ENCODE assay signal across 7 mouse cellular contexts in genomic region chr9:55512027-55512543, GRCm38 (mm10). TPM values are rescaled to one million over a fixed set of nuclear protein-coding genes. Genes with fewer than 3 reads are reported as not detected.
A peak's percentile ranks its signal among the peaks of the same experiment; 100 is the strongest.
DNase-seq lines count a peak whose midpoint lies in the region; ATAC-seq lines count a peak whose summit lies in the region.

TSS of gene Etfa (minus strand) at chr9:55512243.

- H3K9me3 ChIP-seq in intestine, embryonic 15.5 days = no peaks in the 10 kb centered on the region
- H3K9me3 ChIP-seq in midbrain, embryonic 10.5 days (replicated peaks) = no peaks in the 10 kb centered on the region

- peak within 1 kb of the TSS; percentile 69 for H3K4me2 ChIP-seq in intestine, embryonic 15.5 days (replicated peaks)

- intact Hi-C loops in gastrocnemius, postnatal 36 days (cut with DNase I) = no loop called here
- intact Hi-C loops in left cerebral cortex, postnatal 25 days (cut with DNase I) = no loop called here

- peak; percentile 99 for ATAC-seq in intestine, embryonic 15.5 days

- peak within 1 kb of the TSS; percentile 91 for H3K27ac ChIP-seq in intestine, embryonic 15.5 days
- H3K27ac ChIP-seq in midbrain, embryonic 10.5 days (replicated peaks) = peak within 1 kb of the TSS; percentile 91

- no peaks in the 10 kb centered on the region for H3K36me3 ChIP-seq in intestine, embryonic 15.5 days
- no peaks in the 10 kb centered on the region for H3K36me3 ChIP-seq in midbrain, embryonic 10.5 days

- WGBS in intestine, embryonic 15.5 days = under 1% methylated on average over 47 of the region's 47 CpGs
- WGBS in midbrain, embryonic 10.5 days = under 1% methylated on average over 47 of the region's 47 CpGs

- H3K4me1 ChIP-seq in intestine, embryonic 15.5 days (replicated peaks) = no peaks in the 10 kb centered on the region
- H3K4me1 ChIP-seq in midbrain, embryonic 10.5 days = peaks cover 19% of the 10 kb centered on the region

- H3K27me3 ChIP-seq in intestine, embryonic 15.5 days (replicated peaks) = no peaks in the 10 kb centered on the region
- H3K27me3 ChIP-seq in midbrain, embryonic 10.5 days (ENCODE audit: low read depth, poor library complexity, severe bottlenecking) = peaks cover 26% of the 10 kb centered on the region

- H3K9ac ChIP-seq in intestine, embryonic 15.5 days = peak within 1 kb of the TSS; percentile 97

- DNase-seq in adrenal gland, adult 2 months = peak; percentile 98
- peak; percentile 96 for DNase-seq in embryo, embryonic 11.5 days (ENCODE audit: low read depth, low spot score)
- peak; percentile 88 to 91 for DNase-seq in gastrocnemius, postnatal 36 days
- peak; percentile 94 to 96 for DNase-seq in left cerebral cortex, postnatal 25 days (ENCODE audit: low spot score in 2 of 2)
- peak; percentile 95 for DNase-seq in midbrain, embryonic 10.5 days (ENCODE audit: low spot score)
- peak; percentile 89 for DNase-seq in right cerebral cortex, postnatal 4 days

- peak within 1 kb of the TSS; percentile 92 for H3K4me3 ChIP-seq in intestine, embryonic 15.5 days (replicated peaks)
- H3K4me3 ChIP-seq in midbrain, embryonic 10.5 days = peak within 1 kb of the TSS; percentile 66

RNA-seq across cellular contexts. Expression of gene Etfa, which starts in this region (rescaled TPM):
- 100 to 1,000 TPM; 394 to 566 TPM for total RNA-seq in adrenal gland, adult 2 months (2021)
- 82.0 and 95.3 TPM in 2 replicates for polyA plus RNA-seq in adrenal gland, adult 2 months (2012; rRNA removed)
- 100 to 1,000 TPM; 213 to 275 TPM for total RNA-seq in gastrocnemius, postnatal 36 days (2021)
- polyA plus RNA-seq in intestine, embryonic 15.5 days (2015; fragmentation: Nextera tagmentation; extraction: Ambion mirVana) = 288 and 318 TPM in 2 replicates
- total RNA-seq in left cerebral cortex, postnatal 25 days (2021) = 10 to 100 TPM; 42.6 to 45.8 TPM
- 151 and 157 TPM in 2 replicates for polyA plus RNA-seq in midbrain, embryonic 10.5 days (2016; fragmentation: Nextera tagmentation; extraction: Ambion mirVana)

Comparison
In these comparisons a context has a peak if more than half of its experiments do, and no peak if none do; other contexts are left out.
1. Peak in every context shown above with its lines: DNase-seq, ATAC-seq, H3K4me3 ChIP-seq and H3K27ac ChIP-seq.
2. RNA of gene Etfa (total RNA-seq): 394 to 566 TPM in adrenal gland, adult 2 months and 213 to 275 TPM in gastrocnemius, postnatal 36 days; 42.6 to 45.8 TPM in left cerebral cortex, postnatal 25 days; every median in the first group is over 4 times any median in the second.